Mouse (Mus musculus) neural tube, embryonic 13.5 days (tissue): ENCODE results near the gene Mindy1. TPM values are rescaled to one million over a fixed set of nuclear protein-coding genes. Genes with fewer than 3 reads are reported as not detected.

Source experiments
- ATAC-seq: fragments of 200-750 bp; cut with Nextera tagmentation; 2 replicates; pipeline ENCODE4 v1.8.0; 2017; ENCODE audit warnings: low read depth, mild to moderate bottlenecking, moderate TSS enrichment, moderate library complexity
- H3K27ac ChIP-seq: fragments of 300-500 bp; sonication (generic); replicated peaks from 2 replicates; pipeline ENCODE4 v1.5.1; 2015; ENCODE audit warnings: moderate library complexity, mild to moderate bottlenecking, inconsistent platforms
- H3K27me3 ChIP-seq: fragments of 300-500 bp; sonication (generic); 2 replicates; pipeline ENCODE4 v1.6.1; 2015; ENCODE audit warnings: mild to moderate bottlenecking, inconsistent platforms
- H3K36me3 ChIP-seq: fragments of 300-500 bp; sonication (generic); 2 replicates; pipeline ENCODE4 v1.6.1; 2015; ENCODE audit warnings: mild to moderate bottlenecking, inconsistent platforms
- H3K4me1 ChIP-seq: fragments of 300-500 bp; sonication (generic); replicated peaks from 2 replicates; pipeline ENCODE4 v1.6.1; 2015; ENCODE audit warnings: inconsistent platforms
- H3K4me2 ChIP-seq: fragments of 300-500 bp; sonication (generic); 2 replicates; pipeline ENCODE4 v1.6.1; 2015; ENCODE audit warnings: inconsistent platforms, mild to moderate bottlenecking, moderate library complexity
- H3K4me3 ChIP-seq: fragments of 300-500 bp; sonication (generic); 2 replicates; pipeline ENCODE4 v1.5.1; 2015; ENCODE audit warnings: mild to moderate bottlenecking, inconsistent platforms
- H3K9ac ChIP-seq: fragments of 300-500 bp; sonication (generic); 2 replicates; pipeline ENCODE4 v1.6.1; 2015; ENCODE audit warnings: moderate library complexity, mild to moderate bottlenecking, inconsistent platforms
- H3K9me3 ChIP-seq: fragments of 300-500 bp; sonication (generic); 2 replicates; pipeline ENCODE4 v1.6.1; 2016; ENCODE audit warnings: inconsistent platforms
- WGBS: fragments of 180-500 bp; shearing (Covaris S2); methylation state at CpG from one replicate; pipeline ENCODE4 v1.1.7; 2015; 5-methylcytosine and 5-hydroxymethylcytosine counted together
- polyA plus RNA-seq: library from polyadenylated mRNA; unstranded; fragments of >200 nt; fragmentation: Nextera tagmentation; extraction: Ambion mirVana; gene quantifications from 2 replicates; pipeline ENCODE4 v1.2.1, GENCODE M21; 2015

Mindy1 gene
- polyA plus RNA-seq, 1 experiment from 2014 or later: 52.7 TPM

DNA sequence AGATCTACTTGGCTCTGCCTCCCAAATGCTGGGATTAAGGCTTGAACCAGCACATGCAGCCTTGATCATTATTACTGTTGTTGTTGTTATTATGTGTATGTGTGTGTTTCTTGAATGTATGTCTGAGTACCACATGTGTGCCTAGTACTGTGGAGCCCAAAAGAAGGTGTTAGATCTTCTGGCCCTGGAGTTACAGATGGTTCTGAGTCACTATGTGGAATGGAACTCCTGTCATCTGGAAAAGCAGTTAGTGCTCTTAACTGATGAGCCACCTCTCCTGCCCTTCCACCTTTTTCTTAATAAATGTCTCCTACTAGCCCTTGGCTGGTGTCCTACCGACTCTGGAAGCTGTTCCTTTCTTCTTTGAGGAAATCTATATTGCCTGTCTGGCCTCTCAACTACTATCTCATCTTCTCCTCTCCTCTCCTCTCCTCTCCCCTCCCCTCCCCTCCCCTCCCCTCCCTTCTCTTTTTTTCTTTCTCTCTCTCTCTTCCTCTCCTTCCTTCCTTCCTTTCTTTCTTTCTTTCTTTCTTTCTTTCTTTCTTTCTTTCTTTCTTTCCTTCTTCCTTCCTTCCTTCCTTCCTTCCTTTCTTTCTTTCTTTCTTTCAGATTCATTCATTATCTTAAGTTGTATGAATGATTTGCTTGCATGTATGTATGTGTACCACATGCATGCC lies 33.3 kb upstream of the Mindy1 start:
- H3K9me3 ChIP-seq: no peaks in the 10 kb centered on the region
- 81% methylated on average over 1 of the region's 1 CpGs for WGBS
- H3K27me3 ChIP-seq: no peaks in the 10 kb centered on the region
- H3K27ac ChIP-seq: no peak overlapping the region
- peaks cover 36% of the 10 kb centered on the region for H3K36me3 ChIP-seq
- no peak for ATAC-seq
- H3K9ac ChIP-seq: no peak overlapping the region
- no peak overlapping the region for H3K4me2 ChIP-seq
- H3K4me3 ChIP-seq: no peak overlapping the region
- H3K4me1 ChIP-seq: no peaks in the 10 kb centered on the region

DNA sequence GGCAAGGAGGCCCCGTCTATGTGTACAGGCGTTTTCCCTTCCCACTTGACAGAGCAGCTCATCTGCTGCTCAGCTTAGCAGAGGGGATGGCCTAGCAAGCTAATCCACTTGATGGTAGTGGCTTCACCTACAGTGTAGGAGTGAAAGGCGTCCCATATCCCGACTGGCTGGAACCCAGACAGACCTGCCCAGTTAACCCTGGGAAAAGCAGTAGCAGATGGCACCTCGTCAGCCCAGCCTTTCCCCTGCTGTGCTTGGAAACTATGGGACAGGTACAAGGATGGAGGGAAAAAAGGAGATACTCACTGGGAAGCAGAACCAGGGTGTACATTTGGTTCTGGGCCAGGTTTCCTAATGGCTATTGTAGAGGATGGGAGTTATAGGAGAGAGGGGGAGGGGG lies 30.8 kb upstream of the Mindy1 start:
- Histone ChIP-seq H3K27ac (no peak overlapping the region), H3K9me3 (no peaks in the 10 kb centered on the region), H3K4me3 (no peak overlapping the region), H3K9ac (no peak overlapping the region), H3K4me1 (no peaks in the 10 kb centered on the region), H3K36me3 (peaks cover 53% of the 10 kb centered on the region), H3K27me3 (no peaks in the 10 kb centered on the region), H3K4me2 (no peak overlapping the region)
- WGBS: 86% methylated on average over 5 of the region's 5 CpGs
- no peak for ATAC-seq

- WGBS: 54% methylated on average over 7 of the region's 7 CpGs
- no peak within 1 kb of the TSS for H3K9ac ChIP-seq
- peaks cover 55% of the 10 kb centered on the region for H3K36me3 ChIP-seq
- H3K27ac ChIP-seq: no peak within 1 kb of the TSS
- H3K4me2 ChIP-seq: no peak within 1 kb of the TSS
- ATAC-seq: no peak
- H3K9me3 ChIP-seq: no peaks in the 10 kb centered on the region
- no peak within 1 kb of the TSS for H3K4me3 ChIP-seq
- no peaks in the 10 kb centered on the region for H3K4me1 ChIP-seq
- no peaks in the 10 kb centered on the region for H3K27me3 ChIP-seq
Observed at GRCm38 (mm10) chr3:95250783-95251424, 30.2 kb upstream of the Mindy1 start, which contains the start of gene Bnipl. Bnipl (minus strand) TSS chr3:95251193.

GRCm38 (mm10) chr3:95256931-95257330 lies 24.2 kb upstream of the Mindy1 start:
- H3K9ac ChIP-seq: no peak overlapping the region
- no peak for ATAC-seq
- 85% methylated on average over 5 of the region's 5 CpGs for WGBS
- peaks cover 90% of the 10 kb centered on the region for H3K36me3 ChIP-seq
- H3K4me1 ChIP-seq: no peaks in the 10 kb centered on the region
- no peak overlapping the region for H3K27ac ChIP-seq
- H3K27me3 ChIP-seq: no peaks in the 10 kb centered on the region
- H3K9me3 ChIP-seq: no peaks in the 10 kb centered on the region
- H3K4me3 ChIP-seq: no peak overlapping the region
- H3K4me2 ChIP-seq: no peak overlapping the region

DNA sequence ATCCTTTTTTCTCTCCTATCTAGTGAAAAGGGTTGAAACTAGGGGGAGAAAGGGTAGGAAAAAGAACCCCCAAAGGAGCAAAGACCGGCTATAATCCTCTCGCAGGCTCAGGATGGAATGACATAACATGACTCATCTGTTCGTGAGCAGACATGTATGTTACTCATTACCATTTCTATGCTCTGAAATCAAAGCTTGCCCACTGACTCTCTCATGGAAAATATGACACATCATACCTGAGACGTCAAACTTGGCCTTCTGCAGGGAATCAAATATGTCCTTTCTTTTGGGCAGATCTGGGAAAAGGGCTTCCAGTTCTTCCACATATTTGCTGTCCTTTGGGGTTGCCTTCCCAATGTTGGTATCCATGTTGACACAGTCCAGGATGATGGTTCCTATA lies 19.2 kb upstream of the Mindy1 start:
- Histone ChIP-seq H3K36me3 (peaks cover 91% of the 10 kb centered on the region), H3K27ac (no peak overlapping the region), H3K4me3 (no peak overlapping the region), H3K27me3 (no peaks in the 10 kb centered on the region), H3K4me2 (no peak overlapping the region), H3K9ac (no peak overlapping the region), H3K9me3 (no peaks in the 10 kb centered on the region), H3K4me1 (no peaks in the 10 kb centered on the region)
- WGBS: 93% methylated on average over 4 of the region's 4 CpGs
- ATAC-seq: no peak

GRCm38 (mm10) chr3:95263089-95263739 lies 17.9 kb upstream of the Mindy1 start:
- ATAC-seq: no peak
- no peaks in the 10 kb centered on the region for H3K4me1 ChIP-seq
- no peak overlapping the region for H3K9ac ChIP-seq
- H3K4me2 ChIP-seq: no peak overlapping the region
- 51% methylated on average over 11 of the region's 11 CpGs for WGBS
- no peak overlapping the region for H3K27ac ChIP-seq
- no peaks in the 10 kb centered on the region for H3K27me3 ChIP-seq
- H3K4me3 ChIP-seq: no peak overlapping the region
- peaks cover 92% of the 10 kb centered on the region for H3K36me3 ChIP-seq
- no peaks in the 10 kb centered on the region for H3K9me3 ChIP-seq

DNA sequence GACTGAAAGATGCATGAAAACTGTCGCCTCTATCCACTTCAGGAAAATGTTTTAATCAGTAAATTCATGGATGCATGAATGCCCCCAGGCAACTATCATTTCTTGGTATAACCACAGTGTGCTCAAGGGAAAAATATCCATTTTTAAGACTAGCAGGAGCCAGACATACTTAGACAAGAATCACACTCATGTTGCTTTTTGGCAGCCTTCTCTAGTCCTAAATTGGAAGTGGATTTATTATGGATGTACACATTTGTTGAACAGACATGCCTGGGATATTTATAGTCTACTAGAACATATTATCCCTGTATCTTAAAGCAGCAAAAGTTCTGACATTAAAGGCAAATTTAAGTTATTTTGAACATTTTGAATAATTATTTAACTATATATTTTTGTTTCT lies 16.4 kb upstream of the Mindy1 start:
- Histone ChIP-seq H3K27ac (no peak overlapping the region), H3K36me3 (peaks cover 91% of the 10 kb centered on the region), H3K9ac (no peak overlapping the region), H3K9me3 (no peaks in the 10 kb centered on the region), H3K4me2 (no peak overlapping the region), H3K27me3 (no peaks in the 10 kb centered on the region), H3K4me3 (no peak overlapping the region), H3K4me1 (no peaks in the 10 kb centered on the region)
- ATAC-seq: no peak
- WGBS: 57% methylated on average over 1 of the region's 1 CpGs

- no peak for ATAC-seq
- Histone ChIP-seq H3K9ac (no peak overlapping the region), H3K27ac (no peak overlapping the region), H3K4me1 (no peaks in the 10 kb centered on the region), H3K4me3 (no peak overlapping the region), H3K36me3 (peaks cover 82% of the 10 kb centered on the region), H3K27me3 (no peaks in the 10 kb centered on the region), H3K4me2 (no peak overlapping the region), H3K9me3 (no peaks in the 10 kb centered on the region)
- 97% methylated on average over 3 of the region's 3 CpGs for WGBS
Observed at GRCm38 (mm10) chr3:95266052-95266451, 15.1 kb upstream of the Mindy1 start.

GRCm38 (mm10) chr3:95267855-95268254 lies 13.3 kb upstream of the Mindy1 start:
- Histone ChIP-seq H3K27ac (no peak overlapping the region), H3K4me1 (no peaks in the 10 kb centered on the region), H3K4me2 (no peak overlapping the region), H3K36me3 (peaks cover 65% of the 10 kb centered on the region), H3K4me3 (no peak overlapping the region), H3K9me3 (no peaks in the 10 kb centered on the region), H3K27me3 (no peaks in the 10 kb centered on the region), H3K9ac (no peak overlapping the region)
- ATAC-seq: no peak

GRCm38 (mm10) chr3:95269789-95270188 lies 11.4 kb upstream of the Mindy1 start:
- ATAC-seq: no peak
- Histone ChIP-seq H3K9ac (no peak overlapping the region), H3K4me1 (no peaks in the 10 kb centered on the region), H3K27ac (no peak overlapping the region), H3K4me3 (no peak overlapping the region), H3K4me2 (no peak overlapping the region), H3K9me3 (no peaks in the 10 kb centered on the region), H3K36me3 (peaks cover 47% of the 10 kb centered on the region), H3K27me3 (no peaks in the 10 kb centered on the region)
- 84% methylated on average over 5 of the region's 5 CpGs for WGBS

DNA sequence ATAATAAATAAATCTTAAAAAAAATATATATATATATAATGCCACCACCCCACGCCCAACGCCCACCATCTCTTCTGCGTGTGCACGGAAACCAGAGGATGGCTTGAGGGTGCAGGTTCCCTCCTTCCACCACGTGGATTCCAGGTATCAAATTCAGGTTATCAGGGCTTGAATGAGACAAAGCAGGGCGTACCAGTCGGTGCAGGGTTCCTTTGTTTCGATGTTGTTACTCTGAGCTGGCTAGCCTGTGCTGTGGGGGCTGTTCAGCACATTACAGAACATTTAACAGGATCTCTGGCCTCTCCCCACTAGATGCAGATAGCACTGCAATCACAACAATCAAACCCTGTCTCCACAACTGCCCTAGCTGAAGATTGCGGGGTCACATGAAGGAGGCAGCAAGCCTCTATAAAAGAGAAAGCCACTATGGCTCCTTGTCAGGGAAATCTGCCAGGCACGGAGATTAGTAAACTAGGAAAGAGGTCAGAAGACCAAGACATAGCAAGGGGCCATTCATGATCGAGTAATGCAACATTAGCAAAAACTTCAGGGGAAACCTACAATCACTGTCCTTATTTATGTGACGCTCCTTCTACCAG lies 10.3 kb upstream of the Mindy1 start:
- no peaks in the 10 kb centered on the region for H3K27me3 ChIP-seq
- no peaks in the 10 kb centered on the region for H3K4me1 ChIP-seq
- ATAC-seq: no peak
- no peak overlapping the region for H3K4me2 ChIP-seq
- 88% methylated on average over 12 of the region's 12 CpGs for WGBS
- H3K27ac ChIP-seq: no peak overlapping the region
- peaks cover 40% of the 10 kb centered on the region for H3K36me3 ChIP-seq
- H3K4me3 ChIP-seq: no peak overlapping the region
- H3K9me3 ChIP-seq: no peaks in the 10 kb centered on the region
- no peak overlapping the region for H3K9ac ChIP-seq

- no peaks in the 10 kb centered on the region for H3K27me3 ChIP-seq
- no peak overlapping the region for H3K27ac ChIP-seq
- no peak overlapping the region for H3K4me2 ChIP-seq
- no peak overlapping the region for H3K4me3 ChIP-seq
- no peak for ATAC-seq
- H3K9ac ChIP-seq: no peak overlapping the region
- H3K36me3 ChIP-seq: peaks cover 14% of the 10 kb centered on the region
- WGBS: 81% methylated on average over 5 of the region's 5 CpGs
- no peaks in the 10 kb centered on the region for H3K9me3 ChIP-seq
- no peaks in the 10 kb centered on the region for H3K4me1 ChIP-seq
Observed at GRCm38 (mm10) chr3:95273471-95273870, 7.7 kb upstream of the Mindy1 start.
